Mouse (Mus musculus) stomach, embryonic 16.5 days (tissue): ENCODE data around the gene Ppp1r12b. TPM values are rescaled to one million over a fixed set of nuclear protein-coding genes. Genes with fewer than 3 reads are reported as not detected.

Experiments
- ATAC-seq: fragments of 200-750 bp; cut with Nextera tagmentation; 2 replicates; pipeline ENCODE4 v1.8.0; 2017; ENCODE audit warnings: moderate number of reproducible peaks, moderate TSS enrichment; ENCODE audit not compliant: insufficient read depth, low FRiP score
- H3K27ac ChIP-seq: fragments of 300-500 bp; sonication (generic); 2 replicates; pipeline ENCODE4 v1.5.1; 2014; ENCODE audit warnings: low read length
- H3K27me3 ChIP-seq: fragments of 300-500 bp; sonication (generic); 2 replicates; pipeline ENCODE4 v1.6.1; 2014; ENCODE audit warnings: low read length, control low read depth, mixed read lengths; ENCODE audit not compliant: control insufficient read depth, insufficient read depth
- H3K36me3 ChIP-seq: fragments of 300-500 bp; sonication (generic); 2 replicates; pipeline ENCODE4 v1.6.1; 2014; ENCODE audit warnings: low read length; ENCODE audit not compliant: control insufficient read depth, insufficient read depth
- H3K4me1 ChIP-seq: fragments of 300-500 bp; sonication (generic); 2 replicates; pipeline ENCODE4 v1.6.1; 2014; ENCODE audit warnings: low read length, control low read depth, mixed read lengths; ENCODE audit not compliant: control insufficient read depth, insufficient read depth
- H3K4me2 ChIP-seq: fragments of 300-500 bp; sonication (generic); 2 replicates; pipeline ENCODE4 v1.6.1; 2014; ENCODE audit warnings: low read depth, low read length, mixed read lengths
- H3K4me3 ChIP-seq: fragments of 300-500 bp; sonication (generic); replicated peaks from 2 replicates; pipeline ENCODE4 v1.5.1; 2014; ENCODE audit warnings: mild to moderate bottlenecking, low read length
- H3K9ac ChIP-seq: fragments of 300-500 bp; sonication (generic); 2 replicates; pipeline ENCODE4 v1.6.1; 2014; ENCODE audit warnings: low read length
- H3K9me3 ChIP-seq: fragments of 300-500 bp; sonication (generic); replicated peaks from 2 replicates; pipeline ENCODE4 v1.6.1; 2016; ENCODE audit warnings: low read length, control low read depth; ENCODE audit not compliant: control insufficient read depth
- WGBS: fragments of 180-500 bp; shearing (Covaris S2); extraction: QIAGEN DNeasy Blood & Tissue Kit; methylation state at CpG from one replicate; pipeline ENCODE4 v1.1.7; 2014; 5-methylcytosine and 5-hydroxymethylcytosine counted together
- microRNA-seq: library from miRNA; unstranded; fragments of <30 nt; microRNA quantifications from one replicate; pipeline ENCODE4, GENCODE M21; 2016
- polyA plus RNA-seq: library from polyadenylated mRNA; unstranded; fragments of >200 nt; fragmentation: Nextera tagmentation; extraction: Ambion mirVana; gene quantifications from 2 replicates; pipeline ENCODE4 v1.2.1, GENCODE M21; 2015

Gene Ppp1r12b
- polyA plus RNA-seq, 1 experiment from 2014 or later: 24.5 TPM

DNA sequence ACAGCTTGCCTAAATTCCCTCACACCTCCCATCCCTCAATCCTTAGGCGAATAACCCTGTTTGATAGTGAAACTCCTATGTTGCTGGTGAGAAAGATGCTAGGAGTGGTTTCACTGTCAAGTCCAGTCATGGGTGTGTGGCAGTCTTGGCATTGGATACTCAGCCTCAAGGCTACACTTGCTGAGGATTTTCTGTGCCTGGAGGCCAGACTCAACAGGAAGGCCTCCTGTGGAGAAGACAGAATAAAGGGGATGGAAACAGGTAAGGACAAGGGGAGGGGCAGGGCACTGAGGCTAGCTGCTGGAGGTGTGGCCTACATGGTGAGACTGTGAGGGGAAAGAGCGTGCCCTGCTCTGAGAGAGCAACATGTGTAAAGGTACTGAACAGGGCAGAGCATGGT, 249.2 kb downstream of the Ppp1r12b start:
- ATAC-seq: no peak
- no peaks in the 10 kb centered on the region for H3K36me3 ChIP-seq
- 72% methylated on average over 2 of the region's 2 CpGs for WGBS
- no peak overlapping the region for H3K27ac ChIP-seq
- H3K4me3 ChIP-seq: no peak overlapping the region
- H3K9ac ChIP-seq: no peak overlapping the region
- no peaks in the 10 kb centered on the region for H3K9me3 ChIP-seq
- no peak overlapping the region for H3K4me2 ChIP-seq
- H3K4me1 ChIP-seq: peaks cover 8% of the 10 kb centered on the region
- peaks cover 2% of the 10 kb centered on the region; the same call in 1 of the 2 replicates for H3K27me3 ChIP-seq

Small RNAs within 50 kb of the gene (microRNA-seq; reads per million reads assigned to microRNA genes)
- not detected for gene Gm22232

Other genes with a start within 250 kb of the Ppp1r12b start
- 27.8 and 33.2 TPM in 2 replicates for gene Ube2t, start 6.6 kb upstream of the Ppp1r12b start, polyA plus RNA-seq
- gene Lgr6, start 149.3 kb upstream of the Ppp1r12b start, polyA plus RNA-seq: 1.1 and 1.2 TPM in 2 replicates
- gene Ptpn7, start 176.8 kb upstream of the Ppp1r12b start, polyA plus RNA-seq: 1.6 and 2.8 TPM in 2 replicates
- gene Arl8a, start 190.9 kb upstream of the Ppp1r12b start, polyA plus RNA-seq: 35.3 and 37.6 TPM in 2 replicates
- 0.90 and 1.3 TPM in 2 replicates for gene Gpr37l1, start 211.7 kb upstream of the Ppp1r12b start, polyA plus RNA-seq